Mouse (Mus musculus): ENCODE measurements around the gene Kmt2a. TPM values are rescaled to one million over a fixed set of nuclear protein-coding genes. Genes with fewer than 3 reads are reported as not detected.
A peak's percentile ranks its signal among the peaks of the same experiment; 100 is the strongest.

Kmt2a gene
- polyA plus RNA-seq, 1 experiment = 4.9 TPM

GRCm38 (mm10) chr9:44802808-44803450, 78.2 kb downstream of the Kmt2a start, which contains the start of gene Ttc36:
Gene Ttc36, minus strand, starts transcription at chr9:44803072.
- Histone ChIP-seq H3K27ac (ENCODE audit: control insufficient read depth, insufficient read depth, low read depth, low read length) (no peak within 1 kb of the TSS), H3K36me3 (ENCODE audit: control insufficient read depth, insufficient read depth, low read length) (no peaks in the 10 kb centered on the region), H3K4me3 (ENCODE audit: control insufficient read depth, low read depth, low read length) (no peak within 1 kb of the TSS), H3K4me1 (ENCODE audit: control insufficient read depth, insufficient read depth, low read length) (peaks cover 16% of the 10 kb centered on the region), H3K27me3 (ENCODE audit: control insufficient read depth, insufficient read depth, low read length) (no peaks in the 10 kb centered on the region)
- TF ChIP-seq POLR2A (IDR thresholded peaks at IDR 0.05; ENCODE audit: control insufficient read depth, low read depth, low read length) = no peak
- no peak for TF ChIP-seq CTCF (IDR thresholded peaks at IDR 0.05; ENCODE audit: control insufficient read depth, insufficient read depth, insufficient replicate concordance, low read depth, low read length)

GRCm38 (mm10) chr9:44801669-44802068, 79.4 kb downstream of the Kmt2a start:
- Histone ChIP-seq H3K36me3 (ENCODE audit: control insufficient read depth, insufficient read depth, low read length) (no peaks in the 10 kb centered on the region), H3K4me1 (ENCODE audit: control insufficient read depth, insufficient read depth, low read length) (peaks cover 16% of the 10 kb centered on the region), H3K27ac (ENCODE audit: control insufficient read depth, insufficient read depth, low read depth, low read length) (no peak overlapping the region), H3K4me3 (ENCODE audit: control insufficient read depth, low read depth, low read length) (no peak overlapping the region), H3K27me3 (ENCODE audit: control insufficient read depth, insufficient read depth, low read length) (no peaks in the 10 kb centered on the region)
- TF ChIP-seq POLR2A (IDR thresholded peaks at IDR 0.05; ENCODE audit: control insufficient read depth, low read depth, low read length) (no peak), CTCF (IDR thresholded peaks at IDR 0.05; ENCODE audit: control insufficient read depth, insufficient read depth, insufficient replicate concordance, low read depth, low read length) (no peak)

GRCm38 (mm10) chr9:44799958-44800324, 81.2 kb downstream of the Kmt2a start:
- H3K27ac ChIP-seq (ENCODE audit: control insufficient read depth, insufficient read depth, low read depth, low read length) = peak overlapping the region; percentile 60; the same call in 1 of the 2 replicates
- no peaks in the 10 kb centered on the region for H3K36me3 ChIP-seq (ENCODE audit: control insufficient read depth, insufficient read depth, low read length)
- TF ChIP-seq POLR2A (IDR thresholded peaks at IDR 0.05; ENCODE audit: control insufficient read depth, low read depth, low read length) (no peak), CTCF (IDR thresholded peaks at IDR 0.05; ENCODE audit: control insufficient read depth, insufficient read depth, insufficient replicate concordance, low read depth, low read length) (no peak)
- no peaks in the 10 kb centered on the region for H3K27me3 ChIP-seq (ENCODE audit: control insufficient read depth, insufficient read depth, low read length)
- peaks cover 16% of the 10 kb centered on the region for H3K4me1 ChIP-seq (ENCODE audit: control insufficient read depth, insufficient read depth, low read length)
- H3K4me3 ChIP-seq (ENCODE audit: control insufficient read depth, low read depth, low read length) = peak overlapping the region; percentile 92

- H3K4me1 ChIP-seq (ENCODE audit: control insufficient read depth, insufficient read depth, low read length) = peaks cover 16% of the 10 kb centered on the region
- TF ChIP-seq POLR2A (IDR thresholded peaks at IDR 0.05; ENCODE audit: control insufficient read depth, low read depth, low read length) = peak; percentile 64
- TF ChIP-seq CTCF (IDR thresholded peaks at IDR 0.05; ENCODE audit: control insufficient read depth, insufficient read depth, insufficient replicate concordance, low read depth, low read length) = no peak
- peak within 1 kb of the TSS; percentile 60 for H3K27ac ChIP-seq (ENCODE audit: control insufficient read depth, insufficient read depth, low read depth, low read length)
- H3K4me3 ChIP-seq (ENCODE audit: control insufficient read depth, low read depth, low read length) = peak within 1 kb of the TSS; percentile 92
- H3K36me3 ChIP-seq (ENCODE audit: control insufficient read depth, insufficient read depth, low read length) = no peaks in the 10 kb centered on the region
- no peaks in the 10 kb centered on the region for H3K27me3 ChIP-seq (ENCODE audit: control insufficient read depth, insufficient read depth, low read length)
These were observed 81.8 kb downstream of the Kmt2a start, which contains the start of gene Tmem25 for GRCm38 (mm10) chr9:44799102-44799957. Gene Tmem25, minus strand, starts transcription at chr9:44799307.

GRCm38 (mm10) chr9:44798298-44798697, 82.8 kb downstream of the Kmt2a start:
- no peaks in the 10 kb centered on the region for H3K27me3 ChIP-seq (ENCODE audit: control insufficient read depth, insufficient read depth, low read length)
- peaks cover 16% of the 10 kb centered on the region for H3K4me1 ChIP-seq (ENCODE audit: control insufficient read depth, insufficient read depth, low read length)
- H3K36me3 ChIP-seq (ENCODE audit: control insufficient read depth, insufficient read depth, low read length) = no peaks in the 10 kb centered on the region
- peak overlapping the region; percentile 92 for H3K4me3 ChIP-seq (ENCODE audit: control insufficient read depth, low read depth, low read length)
- no peak overlapping the region for H3K27ac ChIP-seq (ENCODE audit: control insufficient read depth, insufficient read depth, low read depth, low read length)
- TF ChIP-seq CTCF (IDR thresholded peaks at IDR 0.05; ENCODE audit: control insufficient read depth, insufficient read depth, insufficient replicate concordance, low read depth, low read length) (no peak), POLR2A (IDR thresholded peaks at IDR 0.05; ENCODE audit: control insufficient read depth, low read depth, low read length) (no peak)

GRCm38 (mm10) chr9:44792842-44793241, 88.3 kb downstream of the Kmt2a start:
- Histone ChIP-seq H3K4me1 (ENCODE audit: control insufficient read depth, insufficient read depth, low read length) (no peaks in the 10 kb centered on the region), H3K27ac (ENCODE audit: control insufficient read depth, insufficient read depth, low read depth, low read length) (no peak overlapping the region), H3K27me3 (ENCODE audit: control insufficient read depth, insufficient read depth, low read length) (no peaks in the 10 kb centered on the region), H3K36me3 (ENCODE audit: control insufficient read depth, insufficient read depth, low read length) (no peaks in the 10 kb centered on the region; the same call in 1 of the 2 replicates), H3K4me3 (ENCODE audit: control insufficient read depth, low read depth, low read length) (no peak overlapping the region)
- TF ChIP-seq POLR2A (IDR thresholded peaks at IDR 0.05; ENCODE audit: control insufficient read depth, low read depth, low read length) = no peak
- no peak for TF ChIP-seq CTCF (IDR thresholded peaks at IDR 0.05; ENCODE audit: control insufficient read depth, insufficient read depth, insufficient replicate concordance, low read depth, low read length)
